Mouse (Mus musculus) ES-E14 (cell line): ENCODE measurements around the gene Ptprj.

Experiments used
- CHD2 ChIP-seq: IDR thresholded peaks from 2 replicates; pipeline ENCODE4 v1.6.1; 2014; ENCODE audit warnings: mild to moderate bottlenecking, low read depth, low read length, inconsistent platforms
- MAFK ChIP-seq: IDR thresholded peaks from 2 replicates; pipeline ENCODE4 v1.6.1; 2014; ENCODE audit warnings: mild to moderate bottlenecking, low read depth, low read length, inconsistent platforms; ENCODE audit not compliant: insufficient read depth
- ZC3H11A ChIP-seq: IDR thresholded peaks from 2 replicates; pipeline ENCODE4 v1.6.1; 2012; ENCODE audit warnings: low read depth, mild to moderate bottlenecking, inconsistent platforms, low read length, borderline replicate concordance

DNA sequence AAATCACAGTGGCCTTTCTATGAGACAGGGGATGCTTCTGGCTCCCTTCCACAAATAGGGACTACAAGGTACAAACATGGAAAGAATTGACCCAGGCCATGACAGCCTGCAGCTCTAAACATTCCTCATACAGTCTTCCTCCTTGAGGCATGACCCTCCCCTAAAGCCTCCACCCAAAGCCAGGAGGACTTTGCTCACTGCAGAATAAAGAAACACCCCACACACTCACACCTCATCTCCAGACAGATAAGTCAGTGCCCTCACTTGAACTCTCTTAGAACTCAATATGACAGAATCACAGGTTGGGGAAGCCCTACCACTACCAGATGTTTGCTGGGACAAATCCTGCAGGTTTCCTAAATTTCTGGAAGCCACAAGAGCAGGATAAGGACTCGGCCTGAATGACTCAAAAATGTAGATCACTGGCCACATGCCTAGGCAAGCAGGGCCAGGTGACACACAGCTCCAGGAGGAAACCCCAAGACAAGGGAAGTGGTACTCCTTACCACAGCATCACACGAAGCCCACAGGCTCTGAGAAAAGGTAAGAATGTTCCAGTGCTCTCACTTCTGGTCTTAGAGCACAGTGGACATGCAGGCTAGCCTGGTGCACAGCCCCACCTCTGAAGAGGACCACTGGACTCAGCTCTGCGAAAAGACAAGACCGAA is 84.3 kb downstream of the Ptprj start:
- TF ChIP-seq CHD2 (no peak), MAFK (no peak), ZC3H11A (no peak)
